ENCODE assay signal across 8 mouse cellular contexts in genomic region chr9:48267028-48267441, GRCm38 (mm10).
A peak's percentile ranks its signal among the peaks of the same experiment; 100 is the strongest.
DNase-seq lines count a peak whose midpoint lies in the region; ATAC-seq lines count a peak whose summit lies in the region.

No protein-coding gene starts in this region.

- DNase-seq in R1 (ENCODE audit: low read depth, low spot score), result peak; percentile 78
- DNase-seq in c-Kit-positive CD71-positive TER-119-positive erythroid progenitor cells, embryonic 14.5 days (ENCODE audit: low spot score), result peak; percentile 24
- DNase-seq in fibroblast of lung, adult 2 months (ENCODE audit: low read depth), result peak; percentile 29
- peak; percentile 65 for DNase-seq in kidney, postnatal 10 days
- peak; percentile 43 for DNase-seq in ovary, postnatal 36 days (ENCODE audit: low spot score)
- DNase-seq in yolk sac, embryonic 10.5 days (ENCODE audit: low spot score), result peak; percentile 31

- peak overlapping the region; percentile 61 for H3K4me3 ChIP-seq in heart, embryonic 16.5 days (ENCODE audit: low read length)
- peak overlapping the region; percentile 62 for H3K4me3 ChIP-seq in lung, embryonic 16.5 days (ENCODE audit: low read length)

- peaks cover 4% of the 10 kb centered on the region; the same call in 1 of the 2 replicates for H3K4me1 ChIP-seq in heart, embryonic 16.5 days (ENCODE audit: control insufficient read depth, insufficient read depth, low read length)
- peaks cover 9% of the 10 kb centered on the region; the same call in 1 of the 2 replicates for H3K4me1 ChIP-seq in lung, embryonic 16.5 days (replicated peaks; ENCODE audit: control insufficient read depth, insufficient read depth, low read length)

- peak overlapping the region; percentile 66 for H3K9ac ChIP-seq in heart, embryonic 16.5 days (ENCODE audit: low read length)
- peak overlapping the region; percentile 69 for H3K9ac ChIP-seq in lung, embryonic 16.5 days (ENCODE audit: low read length)

- ATAC-seq in heart, embryonic 16.5 days (replicated peaks; ENCODE audit: extremely low read depth, insufficient read depth, low FRiP score), result peak; percentile 88
- peak; percentile 96 for ATAC-seq in lung, embryonic 16.5 days (ENCODE audit: low read depth)

- H3K4me2 ChIP-seq in heart, embryonic 16.5 days (ENCODE audit: low read depth, low read length), result peak overlapping the region; percentile 97
- peak overlapping the region; percentile 98 for H3K4me2 ChIP-seq in lung, embryonic 16.5 days (ENCODE audit: low read depth, low read length)

- H3K27me3 ChIP-seq in heart, embryonic 16.5 days (ENCODE audit: control insufficient read depth, insufficient read depth, low read length), result no peaks in the 10 kb centered on the region
- peaks cover 4% of the 10 kb centered on the region; the same call in 1 of the 2 replicates for H3K27me3 ChIP-seq in lung, embryonic 16.5 days (ENCODE audit: control insufficient read depth, insufficient read depth, low read depth, low read length)

- WGBS in heart, embryonic 16.5 days, result under 1% methylated on average over 16 of the region's 16 CpGs
- WGBS in lung, embryonic 16.5 days, result 1% methylated on average over 16 of the region's 16 CpGs

- H3K9me3 ChIP-seq in heart, embryonic 16.5 days (replicated peaks; ENCODE audit: control insufficient read depth, low read length), result no peaks in the 10 kb centered on the region
- no peaks in the 10 kb centered on the region for H3K9me3 ChIP-seq in lung, embryonic 16.5 days (ENCODE audit: control insufficient read depth, low read length)

- peak overlapping the region; percentile 43; the same call in 1 of the 2 replicates for H3K27ac ChIP-seq in heart, embryonic 16.5 days (ENCODE audit: low read length)
- peak overlapping the region; percentile 36 for H3K27ac ChIP-seq in lung, embryonic 16.5 days (ENCODE audit: low read length)

- no peaks in the 10 kb centered on the region for H3K36me3 ChIP-seq in heart, embryonic 16.5 days (ENCODE audit: control insufficient read depth, insufficient read depth)
- H3K36me3 ChIP-seq in lung, embryonic 16.5 days (ENCODE audit: control insufficient read depth, insufficient read depth, low read length), result no peaks in the 10 kb centered on the region

Comparison
In these comparisons a context has a peak if more than half of its experiments do, and no peak if none do; other contexts are left out.
1. Peak in every context shown above with its lines: DNase-seq, ATAC-seq, H3K4me3 ChIP-seq and H3K27ac ChIP-seq.
2. DNase-seq: peak in every context shown above with its lines; median percentile 78 in R1; 65 in kidney, postnatal 10 days; 43 in ovary, postnatal 36 days; 31 in yolk sac, embryonic 10.5 days; 29 in fibroblast of lung, adult 2 months; 24 in c-Kit-positive CD71-positive TER-119-positive erythroid progenitor cells, embryonic 14.5 days.